Mouse (Mus musculus) retina, postnatal 7 days (tissue): ENCODE data around the gene Ppp2r2c.

Experiments used
- DNase-seq: peaks from one replicate; pipeline ENCODE4 v3.0.0-alpha.2; 2012; ENCODE audit warnings: low read depth, low spot score

The Ppp2r2c gene

GRCm38 (mm10) chr5:36869578-36870236 lies 1.4 kb downstream of the Ppp2r2c start:
- DNase-seq: no peak

- DNase-seq: no peak
Observed at GRCm38 (mm10) chr5:36870916-36871315, 2.6 kb downstream of the Ppp2r2c start.

GRCm38 (mm10) chr5:36875956-36876355 lies 7.6 kb downstream of the Ppp2r2c start:
- DNase-seq: no peak

- DNase-seq: no peak
Observed at GRCm38 (mm10) chr5:36876777-36877396, 8.6 kb downstream of the Ppp2r2c start.

DNA sequence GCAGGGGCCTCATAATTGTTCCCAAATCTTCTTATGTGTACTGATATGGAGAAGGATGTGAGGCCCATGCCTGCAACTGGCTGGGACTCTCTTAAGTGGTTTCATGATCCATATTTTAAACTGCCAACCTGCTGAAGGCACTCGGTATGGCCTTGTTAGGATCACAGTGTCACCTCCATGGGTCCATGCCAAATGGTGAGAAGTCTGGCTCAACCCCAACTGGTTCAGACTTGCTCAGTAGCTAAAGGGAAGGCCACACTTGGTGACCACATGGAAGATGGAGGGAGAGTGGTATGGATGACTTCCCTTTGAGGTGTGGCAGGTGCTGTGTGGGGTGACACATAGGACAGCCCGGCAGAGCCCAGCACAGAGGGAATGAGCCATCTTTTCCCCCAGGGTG lies 9.3 kb downstream of the Ppp2r2c start:
- no peak for DNase-seq

DNA sequence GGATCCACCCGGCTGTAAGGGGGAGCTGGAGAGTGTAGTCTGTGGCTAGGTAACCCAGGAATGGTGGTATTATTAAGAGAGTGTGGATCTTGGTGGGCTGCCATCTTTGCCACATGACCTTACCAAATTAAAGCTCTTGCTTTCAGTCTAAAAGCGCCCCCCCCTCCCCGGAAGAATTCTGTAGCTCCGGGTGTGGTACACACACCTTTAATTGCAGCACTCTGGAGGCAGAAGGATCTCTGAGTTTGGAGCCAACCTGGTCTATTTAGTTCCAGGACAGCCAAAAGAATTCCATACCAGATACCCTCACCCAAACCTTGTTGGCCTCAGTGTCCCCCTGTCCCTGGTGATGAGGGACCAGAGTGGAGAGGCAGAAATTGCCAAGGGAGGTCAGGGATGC lies 10.5 kb downstream of the Ppp2r2c start:
- DNase-seq: no peak

GRCm38 (mm10) chr5:36880622-36881021 lies 12.3 kb downstream of the Ppp2r2c start:
- DNase-seq: no peak

DNA sequence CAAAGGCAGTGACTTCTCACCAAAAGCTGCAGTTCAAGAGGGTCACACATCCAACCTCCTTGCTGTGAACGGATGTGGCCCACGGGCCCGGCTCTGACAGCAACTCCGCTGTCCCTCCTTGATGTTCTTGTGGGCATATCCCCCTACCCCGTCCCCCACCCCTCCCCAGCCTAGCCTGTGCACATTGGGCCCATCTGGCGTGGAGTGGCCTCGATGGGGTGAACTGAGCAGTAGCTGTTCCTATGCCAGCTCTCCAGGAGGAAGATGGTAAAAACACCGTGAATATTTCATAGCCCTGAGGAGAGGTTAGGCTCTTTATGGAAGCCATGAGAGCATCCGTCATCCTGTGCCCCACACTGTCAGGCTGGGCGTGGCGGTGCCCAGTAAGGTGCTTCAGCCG lies 15.2 kb downstream of the Ppp2r2c start:
- DNase-seq: no peak

GRCm38 (mm10) chr5:36885067-36885466 lies 16.8 kb downstream of the Ppp2r2c start:
- DNase-seq: no peak

DNA sequence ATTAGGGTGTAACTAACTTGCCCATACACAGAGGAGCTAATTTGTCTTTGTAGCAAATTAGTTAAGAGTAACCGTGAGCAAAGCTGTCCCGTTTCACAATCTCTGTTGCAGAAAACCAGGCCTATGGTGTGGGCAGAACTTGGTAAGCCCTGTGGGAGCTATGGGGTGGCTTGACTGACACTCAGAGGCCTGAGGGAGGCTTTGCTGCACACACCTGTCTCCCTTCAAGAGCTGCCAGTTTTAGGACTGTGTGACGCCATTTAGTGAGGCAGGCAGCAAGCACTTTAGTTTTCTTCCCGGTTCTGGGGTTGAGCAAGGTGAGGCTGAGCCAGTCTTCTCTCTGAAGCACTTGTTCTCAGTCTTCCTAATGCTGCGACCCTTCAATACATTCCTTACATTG lies 17.3 kb downstream of the Ppp2r2c start:
- no peak for DNase-seq

- DNase-seq: no peak
Observed at GRCm38 (mm10) chr5:36886298-36886697, 18.0 kb downstream of the Ppp2r2c start.

DNA sequence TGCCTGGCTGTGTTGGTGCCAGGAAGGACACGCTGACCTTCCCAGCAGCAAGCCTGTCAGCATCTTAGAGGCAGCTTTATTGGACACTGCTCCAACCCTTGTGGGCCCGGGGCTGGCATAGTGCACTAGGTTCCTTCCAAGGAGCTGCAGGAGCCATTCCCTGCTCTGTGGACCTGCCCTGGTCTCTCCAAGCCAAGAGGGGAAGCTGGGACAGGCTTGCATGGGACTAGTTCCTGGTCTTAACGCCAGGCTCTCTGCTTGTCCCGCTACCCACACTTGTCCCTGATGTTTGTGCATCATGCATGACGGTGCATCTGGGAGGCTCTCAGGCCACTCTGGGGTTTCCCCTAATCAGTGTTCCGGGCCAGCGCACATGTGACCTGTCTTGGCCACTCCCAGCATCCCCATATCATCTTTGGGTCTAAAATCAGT lies 18.6 kb downstream of the Ppp2r2c start:
- DNase-seq: no peak

- no peak for DNase-seq
Observed at GRCm38 (mm10) chr5:36887299-36887988, 19.1 kb downstream of the Ppp2r2c start.

DNA sequence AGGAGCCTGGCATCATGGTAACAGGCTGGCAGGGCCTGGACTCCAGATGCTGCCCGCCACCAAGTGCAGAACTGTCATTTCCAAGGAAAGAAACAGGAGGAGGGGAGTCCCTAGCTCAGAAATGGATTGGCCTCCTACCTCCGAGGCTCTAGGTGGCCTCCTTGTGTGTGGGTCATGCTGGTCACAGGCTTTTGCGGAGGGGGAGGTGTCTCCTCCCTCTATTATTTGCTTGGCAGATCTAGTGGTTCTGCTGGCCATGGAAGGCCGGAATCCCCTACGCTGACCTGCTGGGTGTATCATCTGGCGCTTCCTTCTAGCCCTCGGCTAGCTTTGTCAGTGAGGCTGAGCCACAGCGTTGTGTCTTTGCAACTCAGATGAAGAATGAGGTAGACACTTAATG lies 20.2 kb downstream of the Ppp2r2c start:
- no peak for DNase-seq

GRCm38 (mm10) chr5:36888911-36889310 lies 20.6 kb downstream of the Ppp2r2c start:
- no peak for DNase-seq

- no peak for DNase-seq
Observed at GRCm38 (mm10) chr5:36889380-36889886, 21.1 kb downstream of the Ppp2r2c start.

DNA sequence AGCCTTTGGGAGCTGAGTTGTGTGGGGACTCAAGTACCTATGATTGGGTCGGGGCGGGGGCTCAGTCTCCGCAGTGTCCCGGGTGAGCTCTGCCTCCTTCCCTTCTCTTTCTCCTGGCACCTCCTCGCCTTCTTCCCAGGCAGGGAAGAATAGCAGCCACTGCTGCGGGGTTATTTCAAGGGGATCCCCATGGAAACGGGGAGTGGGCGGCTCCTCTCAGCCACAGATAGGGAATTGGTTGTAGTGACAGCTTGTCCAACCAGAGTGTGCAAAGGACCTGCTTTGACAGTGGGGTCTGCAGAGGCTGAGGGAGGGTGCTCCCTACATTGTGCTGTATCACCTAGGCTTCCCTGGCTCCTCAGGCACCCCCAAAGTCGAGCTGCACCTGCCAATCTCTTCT lies 22.5 kb downstream of the Ppp2r2c start:
- DNase-seq: no peak

- DNase-seq: no peak
Observed at GRCm38 (mm10) chr5:36891793-36892470, 23.6 kb downstream of the Ppp2r2c start.

GRCm38 (mm10) chr5:36893263-36893662 lies 24.9 kb downstream of the Ppp2r2c start:
- DNase-seq: no peak

DNA sequence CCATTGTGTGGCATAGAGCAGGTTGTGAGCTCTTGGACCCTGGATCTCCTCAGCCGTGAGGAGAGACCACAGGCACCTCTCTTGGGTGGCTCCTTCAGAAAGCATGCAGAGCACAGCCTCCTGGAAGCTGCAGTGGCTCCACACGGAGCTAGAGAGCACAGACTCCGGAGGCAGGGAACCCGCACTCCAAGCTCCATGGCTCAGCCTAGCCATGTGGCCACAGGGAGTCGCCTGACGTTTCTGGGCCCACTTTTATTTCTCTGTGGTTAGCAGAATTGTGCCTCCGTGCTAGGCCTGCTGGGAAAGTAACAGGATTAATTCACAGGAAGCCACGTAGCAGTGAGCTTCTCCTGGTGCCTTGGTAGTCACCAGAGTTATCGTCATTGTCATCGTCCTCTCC lies 25.8 kb downstream of the Ppp2r2c start:
- no peak for DNase-seq

- DNase-seq: no peak
Observed at GRCm38 (mm10) chr5:36894604-36895368, 26.5 kb downstream of the Ppp2r2c start.
